Mouse (Mus musculus) stomach, embryonic 14.5 days (tissue): ENCODE measurements around the gene Kcne1. TPM values are rescaled to one million over a fixed set of nuclear protein-coding genes. Genes with fewer than 3 reads are reported as not detected.
A peak's percentile ranks its signal among the peaks of the same experiment; 100 is the strongest.

Experiments used
- ATAC-seq: fragments of 200-750 bp; cut with Nextera tagmentation; 2 replicates; pipeline ENCODE4 v1.8.0; 2017; ENCODE audit warnings: low read depth, moderate TSS enrichment; ENCODE audit not compliant: insufficient number of reproducible peaks, insufficient read depth, low FRiP score
- H3K27ac ChIP-seq: fragments of 300-500 bp; sonication (generic); 2 replicates; pipeline ENCODE4 v1.5.1; 2014; ENCODE audit warnings: mild to moderate bottlenecking, low read length, moderate library complexity, mixed read lengths
- H3K27me3 ChIP-seq: fragments of 300-500 bp; sonication (generic); 2 replicates; pipeline ENCODE4 v1.6.1; 2014; ENCODE audit warnings: low read length, control low read depth, mixed read lengths; ENCODE audit not compliant: control insufficient read depth, insufficient read depth
- H3K36me3 ChIP-seq: fragments of 300-500 bp; sonication (generic); 2 replicates; pipeline ENCODE4 v1.6.1; 2014; ENCODE audit warnings: mild to moderate bottlenecking, control low read depth, low read length, moderate library complexity, mixed read lengths; ENCODE audit not compliant: control insufficient read depth, insufficient read depth
- H3K4me1 ChIP-seq: fragments of 300-500 bp; sonication (generic); 2 replicates; pipeline ENCODE4 v1.6.1; 2014; ENCODE audit warnings: low read length, control low read depth, mixed read lengths; ENCODE audit not compliant: control insufficient read depth, insufficient read depth
- H3K4me2 ChIP-seq: fragments of 300-500 bp; sonication (generic); replicated peaks from 2 replicates; pipeline ENCODE4 v1.6.1; 2014; ENCODE audit warnings: low read depth, low read length, control low read depth
- H3K4me3 ChIP-seq: fragments of 300-500 bp; sonication (generic); 2 replicates; pipeline ENCODE4 v1.5.1; 2014; ENCODE audit warnings: low read depth, low read length, control low read depth
- H3K9ac ChIP-seq: fragments of 300-500 bp; sonication (generic); replicated peaks from 2 replicates; pipeline ENCODE4 v1.6.1; 2014; ENCODE audit warnings: low read depth, mild to moderate bottlenecking, control low read depth, low read length, moderate library complexity, mixed read lengths
- H3K9me3 ChIP-seq: fragments of 300-500 bp; sonication (generic); 2 replicates; pipeline ENCODE4 v1.6.1; 2016; ENCODE audit warnings: low read depth, low read length, control low read depth; ENCODE audit not compliant: control insufficient read depth
- WGBS: fragments of 180-500 bp; shearing (Covaris S2); extraction: QIAGEN DNeasy Blood & Tissue Kit; methylation state at CpG from one replicate; pipeline ENCODE4 v1.1.7; 2014; 5-methylcytosine and 5-hydroxymethylcytosine counted together
- polyA plus RNA-seq: library from polyadenylated mRNA; unstranded; fragments of >200 nt; fragmentation: Nextera tagmentation; extraction: Ambion mirVana; gene quantifications from 2 replicates; pipeline ENCODE4 v1.2.1, GENCODE M21; 2014

Gene Kcne1
- polyA plus RNA-seq, 1 experiment from 2014 or later: 0.07 TPM

GRCm38 (mm10) chr16:92353295-92353694 is 6.0 kb downstream of the Kcne1 start:
- H3K4me3 ChIP-seq: no peak overlapping the region
- no peaks in the 10 kb centered on the region for H3K36me3 ChIP-seq
- H3K27me3 ChIP-seq: no peaks in the 10 kb centered on the region
- no peaks in the 10 kb centered on the region for H3K9me3 ChIP-seq
- ATAC-seq: no peak
- H3K9ac ChIP-seq: no peak overlapping the region
- 86% methylated on average over 12 of the region's 12 CpGs for WGBS
- H3K4me2 ChIP-seq: no peak overlapping the region
- H3K27ac ChIP-seq: no peak overlapping the region
- H3K4me1 ChIP-seq: no peaks in the 10 kb centered on the region

DNA sequence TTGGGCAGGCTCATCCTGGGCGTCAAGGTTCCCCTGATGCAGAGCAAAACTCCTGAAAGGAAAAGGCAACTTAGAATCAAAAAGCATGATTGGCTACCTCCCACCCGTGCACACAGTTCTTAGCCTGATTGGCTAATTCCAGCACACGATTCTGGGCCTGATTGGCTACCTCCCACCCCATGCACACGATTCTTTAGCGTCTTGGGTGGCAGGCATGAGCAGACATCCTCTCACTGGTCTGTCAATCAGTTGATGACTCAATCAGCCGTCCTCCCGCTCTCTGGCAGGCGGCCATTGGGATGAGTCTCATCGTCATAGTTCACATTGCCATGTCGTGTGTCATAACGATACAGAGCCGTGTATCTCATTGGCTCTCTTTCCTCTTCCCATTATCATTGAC is 10.3 kb downstream of the Kcne1 start:
- no peak overlapping the region for H3K4me3 ChIP-seq
- no peaks in the 10 kb centered on the region for H3K9me3 ChIP-seq
- H3K9ac ChIP-seq: no peak overlapping the region
- ATAC-seq: no peak
- no peak overlapping the region for H3K27ac ChIP-seq
- H3K4me2 ChIP-seq: no peak overlapping the region
- H3K27me3 ChIP-seq: no peaks in the 10 kb centered on the region
- no peaks in the 10 kb centered on the region for H3K36me3 ChIP-seq
- no peaks in the 10 kb centered on the region for H3K4me1 ChIP-seq
- WGBS: 80% methylated on average over 12 of the region's 12 CpGs

- Histone ChIP-seq H3K4me3 (no peak overlapping the region), H3K4me1 (no peaks in the 10 kb centered on the region), H3K27ac (no peak overlapping the region), H3K9me3 (no peaks in the 10 kb centered on the region), H3K27me3 (no peaks in the 10 kb centered on the region), H3K9ac (no peak overlapping the region), H3K4me2 (no peak overlapping the region), H3K36me3 (no peaks in the 10 kb centered on the region)
- no peak for ATAC-seq
- WGBS: 70% methylated on average over 13 of the region's 13 CpGs
Measured at GRCm38 (mm10) chr16:92346297-92346916, 12.9 kb downstream of the Kcne1 start.

- ATAC-seq: no peak
- no peaks in the 10 kb centered on the region for H3K9me3 ChIP-seq
Measured at GRCm38 (mm10) chr16:92345177-92345576, 14.1 kb downstream of the Kcne1 start.

DNA sequence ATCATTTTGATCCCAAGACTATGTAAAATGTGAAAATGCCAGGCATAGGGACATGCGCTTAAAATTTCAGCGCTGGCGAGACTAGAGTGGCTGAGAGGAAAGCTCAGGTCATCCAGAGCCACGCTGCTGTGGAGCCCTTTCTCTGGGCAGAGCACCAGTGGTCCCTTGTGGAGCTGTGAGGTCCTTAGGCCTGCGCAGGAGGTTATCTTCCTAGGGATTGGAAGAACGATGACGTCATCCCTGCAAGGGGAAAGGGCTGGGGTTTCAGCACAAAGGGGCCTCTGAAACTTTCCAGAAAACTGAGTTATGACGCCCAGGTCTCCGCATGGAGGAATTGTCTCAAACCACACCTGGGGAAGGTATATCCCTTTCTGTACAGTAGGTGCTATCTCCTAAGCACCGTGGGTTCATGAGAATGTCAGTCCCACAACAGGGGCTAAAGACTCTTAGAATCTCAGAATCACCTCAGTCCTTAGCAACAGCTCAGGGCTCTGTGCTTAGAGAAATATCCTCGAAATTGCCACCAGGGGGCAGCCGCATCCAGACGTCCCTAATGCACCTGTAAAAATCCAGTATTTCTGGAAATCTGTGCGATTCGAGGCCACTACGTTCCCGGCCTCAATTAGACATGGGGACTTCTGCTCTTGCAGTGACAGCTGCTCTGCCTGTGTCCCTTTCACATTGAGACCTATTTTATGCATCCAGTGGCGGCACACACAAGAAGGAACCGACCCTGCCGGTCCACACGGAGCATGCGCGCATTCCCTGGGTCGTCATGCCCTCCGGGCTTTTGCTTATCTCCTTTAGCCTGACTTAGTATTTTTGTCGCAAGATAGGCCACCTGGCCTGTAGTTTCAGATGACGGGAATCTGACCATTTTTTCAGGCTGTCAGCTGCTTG is 18.4 kb downstream of the Kcne1 start:
- Histone ChIP-seq H3K9me3 (no peaks in the 10 kb centered on the region), H3K4me1 (0 out of 2 replicates have a peak, but pooled peaks cover 7% of the 10 kb centered on the region), H3K4me2 (peak overlapping the region; percentile 33), H3K27me3 (no peaks in the 10 kb centered on the region), H3K36me3 (no peaks in the 10 kb centered on the region), H3K27ac (no peak overlapping the region), H3K9ac (no peak overlapping the region), H3K4me3 (peak overlapping the region; percentile 13; the same call in 1 of the 2 replicates)
- 24% methylated on average over 27 of the region's 27 CpGs for WGBS
- peak; percentile 74; the same call in 1 of the 2 replicates for ATAC-seq

More at GRCm38 (mm10) chr16:92345177-92345576, 14.1 kb downstream of the Kcne1 start:
- 42% methylated on average over 11 of the region's 11 CpGs for WGBS
- Histone ChIP-seq H3K4me3 (no peak overlapping the region), H3K4me2 (no peak overlapping the region), H3K9ac (no peak overlapping the region), H3K27ac (no peak overlapping the region), H3K36me3 (no peaks in the 10 kb centered on the region), H3K4me1 (0 out of 2 replicates have a peak, but pooled peaks cover 4% of the 10 kb centered on the region), H3K27me3 (no peaks in the 10 kb centered on the region)

GRCm38 (mm10) chr16:92336280-92336679 is 23.0 kb downstream of the Kcne1 start:
- H3K27ac ChIP-seq: no peak overlapping the region
- no peak overlapping the region for H3K9ac ChIP-seq
- H3K9me3 ChIP-seq: no peaks in the 10 kb centered on the region
- no peak overlapping the region for H3K4me3 ChIP-seq
- no peak overlapping the region for H3K4me2 ChIP-seq
- 0 out of 2 replicates have a peak, but pooled peaks cover 11% of the 10 kb centered on the region for H3K4me1 ChIP-seq
- H3K27me3 ChIP-seq: no peaks in the 10 kb centered on the region
- WGBS: 6% methylated on average over 9 of the region's 9 CpGs
- peak; percentile 43; the same call in 1 of the 2 replicates for ATAC-seq
- no peaks in the 10 kb centered on the region for H3K36me3 ChIP-seq

GRCm38 (mm10) chr16:92334600-92334999 is 24.7 kb downstream of the Kcne1 start:
- 47% methylated on average over 9 of the region's 9 CpGs for WGBS
- Histone ChIP-seq H3K9ac (no peak overlapping the region), H3K36me3 (no peaks in the 10 kb centered on the region)

DNA sequence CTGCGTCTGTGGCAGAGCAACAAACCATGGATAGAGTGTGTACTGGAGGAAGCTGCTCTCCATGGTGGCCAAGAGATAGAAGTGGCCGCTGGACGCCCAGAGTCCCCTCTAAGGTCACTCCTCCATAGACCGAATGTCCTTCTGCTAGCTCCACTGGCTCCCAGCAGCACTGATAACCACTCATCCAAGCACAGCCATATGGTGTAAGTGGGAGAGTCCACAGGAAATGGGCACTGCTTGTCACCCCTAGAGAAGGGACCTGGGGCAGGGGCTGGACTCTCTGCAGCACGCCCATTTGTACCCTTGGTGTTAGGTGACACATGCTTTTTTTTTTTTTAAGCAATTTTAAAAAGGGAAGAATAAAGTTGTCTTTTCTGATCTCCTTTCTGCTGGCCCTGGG is 28.3 kb downstream of the Kcne1 start:
- H3K27ac ChIP-seq: no peak overlapping the region
- 81% methylated on average over 5 of the region's 5 CpGs for WGBS
- no peak overlapping the region for H3K9ac ChIP-seq
- no peak overlapping the region for H3K4me2 ChIP-seq
- no peak overlapping the region for H3K4me3 ChIP-seq
- no peaks in the 10 kb centered on the region for H3K27me3 ChIP-seq
- no peaks in the 10 kb centered on the region for H3K9me3 ChIP-seq
- H3K4me1 ChIP-seq: 0 out of 2 replicates have a peak, but pooled peaks cover 4% of the 10 kb centered on the region
- no peaks in the 10 kb centered on the region for H3K36me3 ChIP-seq
- no peak for ATAC-seq

More at GRCm38 (mm10) chr16:92334600-92334999, 24.7 kb downstream of the Kcne1 start:
- Histone ChIP-seq H3K4me1 (0 out of 2 replicates have a peak, but pooled peaks cover 4% of the 10 kb centered on the region), H3K4me2 (no peak overlapping the region), H3K27ac (no peak overlapping the region), H3K27me3 (no peaks in the 10 kb centered on the region), H3K4me3 (no peak overlapping the region), H3K9me3 (no peaks in the 10 kb centered on the region)
- ATAC-seq: no peak
